Mouse (Mus musculus): ENCODE measurements at regions not wholly inside any gene's neighbourhood (a gene's known extent, or its start where the extent isn't known, plus 50 kb on each side); places are given as distances from the start of the nearest gene placed in this dataset.

DNA sequence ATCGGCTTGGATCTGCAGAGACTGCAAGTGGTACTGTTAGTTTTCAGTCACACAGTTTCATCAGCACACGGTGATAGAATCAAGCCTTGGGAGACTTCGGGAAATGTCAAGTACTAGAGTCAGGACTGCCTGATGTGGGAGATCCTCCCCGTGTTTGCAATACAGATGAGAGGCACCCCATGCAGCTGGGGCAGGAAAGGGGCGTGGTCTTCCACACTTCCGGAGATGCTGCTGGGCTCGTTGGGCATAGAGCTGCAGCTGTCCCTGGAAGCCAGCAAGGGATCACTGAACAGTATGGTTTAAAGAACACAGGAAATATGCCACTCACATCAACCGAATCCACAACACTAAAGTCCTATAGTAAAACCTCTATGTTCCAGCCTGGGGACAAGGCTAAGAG is 59.0 kb upstream of the Cdh5 start:
- no peaks in the 10 kb centered on the region for H3K27me3 ChIP-seq (ENCODE audit: insufficient read depth, low read length)
- no peak overlapping the region for H3K4me3 ChIP-seq (ENCODE audit: low read length)
- no peaks in the 10 kb centered on the region for H3K36me3 ChIP-seq (ENCODE audit: insufficient read depth, low read length)
- no peak overlapping the region for H3K9ac ChIP-seq (replicated peaks; ENCODE audit: low read length)
- no peak overlapping the region for H3K27ac ChIP-seq (ENCODE audit: low read length)
- 0 out of 2 replicates have a peak, but pooled peaks have one; percentile 33 for ATAC-seq (ENCODE audit: low FRiP score, low TSS enrichment)
- 20% methylated on average over 8 of the region's 8 CpGs for WGBS
- H3K4me1 ChIP-seq (ENCODE audit: insufficient read depth, low read length) = peaks cover 12% of the 10 kb centered on the region
- H3K9me3 ChIP-seq (ENCODE audit: low read length) = peaks cover 6% of the 10 kb centered on the region; the same call in 1 of the 2 replicates
- H3K4me2 ChIP-seq (replicated peaks; ENCODE audit: low read depth, low read length) = no peak overlapping the region

DNA sequence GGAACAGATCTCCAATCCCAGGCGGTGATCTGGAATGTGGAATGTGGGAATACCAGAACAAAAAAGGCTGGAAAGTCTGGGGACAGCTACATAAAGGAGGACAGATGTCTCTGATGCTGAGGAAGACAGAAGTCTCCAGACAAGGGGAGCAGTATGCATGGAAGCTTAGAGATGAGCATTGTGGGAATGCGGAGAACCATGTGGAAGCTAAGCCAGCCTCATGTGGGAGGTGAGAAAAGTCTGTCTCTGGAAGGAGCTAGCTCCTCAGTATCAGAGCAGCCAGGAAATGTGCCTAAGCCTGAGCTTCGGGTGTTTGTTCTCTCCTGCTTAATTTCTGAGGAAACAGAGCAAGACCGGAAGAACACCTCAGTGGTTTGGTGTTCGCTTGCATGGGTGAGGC is 53.4 kb upstream of the Cdh5 start:
- Histone ChIP-seq H3K27me3 (ENCODE audit: insufficient read depth, low read length) (no peaks in the 10 kb centered on the region), H3K9me3 (ENCODE audit: low read length) (peaks cover 6% of the 10 kb centered on the region; the same call in 1 of the 2 replicates), H3K4me2 (replicated peaks; ENCODE audit: low read depth, low read length) (no peak overlapping the region), H3K27ac (ENCODE audit: low read length) (no peak overlapping the region), H3K36me3 (ENCODE audit: insufficient read depth, low read length) (no peaks in the 10 kb centered on the region), H3K4me3 (ENCODE audit: low read length) (no peak overlapping the region), H3K9ac (replicated peaks; ENCODE audit: low read length) (no peak overlapping the region), H3K4me1 (ENCODE audit: insufficient read depth, low read length) (peaks cover under 1% of the 10 kb centered on the region; the same call in 1 of the 2 replicates)
- 65% methylated on average over 5 of the region's 5 CpGs for WGBS
- no peak for ATAC-seq (ENCODE audit: low FRiP score, low TSS enrichment)

DNA sequence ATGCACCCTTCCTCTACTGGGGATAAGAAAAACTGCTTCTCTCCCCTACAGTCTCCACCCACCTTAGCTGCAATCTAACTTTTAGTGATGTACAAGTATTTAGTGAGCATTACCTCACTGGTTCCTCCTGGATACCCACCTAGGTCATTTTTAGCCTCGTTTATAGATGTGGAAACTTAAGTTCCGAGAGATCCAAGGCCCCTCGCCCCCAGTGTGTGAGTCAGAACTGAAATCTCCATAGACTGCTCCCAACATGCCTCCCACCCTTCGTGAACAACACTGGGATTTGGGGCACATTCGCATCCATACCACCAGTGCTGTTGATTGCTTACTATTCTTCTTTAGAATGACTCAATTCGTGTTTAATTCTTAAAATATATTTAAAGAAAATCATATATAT is 52.2 kb upstream of the Cdh5 start:
- no peaks in the 10 kb centered on the region for H3K4me1 ChIP-seq (ENCODE audit: insufficient read depth, low read length)
- no peaks in the 10 kb centered on the region for H3K27me3 ChIP-seq (ENCODE audit: insufficient read depth, low read length)
- ATAC-seq (ENCODE audit: low FRiP score, low TSS enrichment) = no peak
- H3K36me3 ChIP-seq (ENCODE audit: insufficient read depth, low read length) = no peaks in the 10 kb centered on the region
- H3K9ac ChIP-seq (replicated peaks; ENCODE audit: low read length) = no peak overlapping the region
- H3K9me3 ChIP-seq (ENCODE audit: low read length) = peaks cover 6% of the 10 kb centered on the region; the same call in 1 of the 2 replicates
- H3K27ac ChIP-seq (ENCODE audit: low read length) = no peak overlapping the region
- 89% methylated on average over 6 of the region's 6 CpGs for WGBS
- no peak overlapping the region for H3K4me2 ChIP-seq (replicated peaks; ENCODE audit: low read depth, low read length)
- no peak overlapping the region for H3K4me3 ChIP-seq (ENCODE audit: low read length)

DNA sequence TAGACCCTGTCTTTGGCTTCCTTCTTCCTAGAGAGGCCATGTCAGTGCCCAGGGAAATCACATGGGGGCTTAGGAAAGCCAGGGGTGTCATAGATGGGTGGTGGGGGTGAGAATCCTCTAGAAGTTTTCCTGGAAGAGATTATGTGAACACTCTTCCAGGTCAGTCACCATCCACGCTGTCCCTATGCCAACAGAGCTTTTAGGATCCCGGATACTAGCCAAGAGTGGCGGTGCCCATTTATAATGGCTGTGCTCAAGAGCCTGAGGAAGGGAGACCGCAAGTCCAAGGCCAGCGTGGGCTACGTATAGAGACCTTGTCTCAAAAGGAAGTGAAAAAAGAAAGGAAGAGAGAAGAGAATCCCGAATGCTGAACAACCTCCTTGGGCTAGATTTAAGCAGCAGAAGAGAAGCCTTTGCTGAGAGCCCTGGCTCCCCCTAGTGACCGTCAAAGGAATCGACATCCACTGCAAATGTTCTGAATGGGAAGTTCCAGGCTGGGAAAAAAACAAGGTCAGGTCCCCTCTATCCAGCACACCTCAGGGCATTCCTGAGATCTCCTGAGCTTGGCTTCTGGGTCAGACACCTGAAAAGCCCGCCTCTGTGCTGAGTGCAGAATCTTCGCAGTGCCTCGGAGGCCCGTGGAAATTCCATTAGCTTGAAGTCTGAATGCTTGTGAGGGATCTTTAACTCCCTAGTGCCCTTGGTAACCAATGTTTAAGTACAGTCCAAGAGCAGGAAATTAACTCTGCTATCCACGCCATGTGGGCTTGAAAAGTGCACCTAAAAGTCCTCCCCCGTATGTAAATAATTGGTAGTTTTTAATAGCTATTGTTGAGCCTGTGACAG is 50.5 kb upstream of the Cdh5 start:
- Histone ChIP-seq H3K4me3 (ENCODE audit: low read length) (no peak overlapping the region), H3K4me2 (replicated peaks; ENCODE audit: low read depth, low read length) (no peak overlapping the region), H3K9ac (replicated peaks; ENCODE audit: low read length) (no peak overlapping the region), H3K36me3 (ENCODE audit: insufficient read depth, low read length) (no peaks in the 10 kb centered on the region), H3K4me1 (ENCODE audit: insufficient read depth, low read length) (no peaks in the 10 kb centered on the region), H3K9me3 (ENCODE audit: low read length) (no peaks in the 10 kb centered on the region), H3K27ac (ENCODE audit: low read length) (no peak overlapping the region), H3K27me3 (ENCODE audit: insufficient read depth, low read length) (no peaks in the 10 kb centered on the region)
- 24% methylated on average over 15 of the region's 15 CpGs for WGBS
- peak; percentile 71 for ATAC-seq (ENCODE audit: low FRiP score, low TSS enrichment)

DNA sequence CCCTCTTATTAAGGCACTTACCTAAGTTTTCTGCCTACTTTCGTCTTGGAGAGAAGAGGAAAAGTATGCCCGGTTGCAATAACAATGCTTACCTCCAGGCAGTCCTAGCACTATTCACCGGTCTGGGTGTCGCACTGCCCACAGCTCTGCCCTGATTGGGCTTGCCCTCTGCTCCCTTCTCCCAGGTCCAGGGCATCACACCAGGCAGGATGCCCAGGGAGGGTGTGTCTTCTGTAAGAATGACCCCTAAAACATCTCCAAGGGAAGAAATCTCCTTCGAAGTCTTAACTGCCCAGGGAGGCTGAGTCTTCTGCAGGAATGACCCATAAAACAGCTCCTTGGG is 49.9 kb upstream of the Cdh5 start:
- ATAC-seq (ENCODE audit: low FRiP score, low TSS enrichment) = no peak
- Histone ChIP-seq H3K27ac (ENCODE audit: low read length) (no peak overlapping the region), H3K4me2 (replicated peaks; ENCODE audit: low read depth, low read length) (no peak overlapping the region), H3K36me3 (ENCODE audit: insufficient read depth, low read length) (no peaks in the 10 kb centered on the region), H3K4me1 (ENCODE audit: insufficient read depth, low read length) (no peaks in the 10 kb centered on the region), H3K4me3 (ENCODE audit: low read length) (no peak overlapping the region), H3K9ac (replicated peaks; ENCODE audit: low read length) (no peak overlapping the region), H3K9me3 (ENCODE audit: low read length) (no peaks in the 10 kb centered on the region), H3K27me3 (ENCODE audit: insufficient read depth, low read length) (no peaks in the 10 kb centered on the region)
- 42% methylated on average over 5 of the region's 5 CpGs for WGBS
